Mouse (Mus musculus) liver, adult 2 months (tissue): ENCODE measurements around the gene Rbfox3. TPM values are rescaled to one million over a fixed set of nuclear protein-coding genes. Genes with fewer than 3 reads are reported as not detected.

Experiments used
- DNase-seq: peaks from one replicate; pipeline ENCODE4 v3.0.0-alpha.2; 2011; ENCODE audit warnings: low read depth, low spot score; ENCODE audit errors: extremely low read depth
- H3K27ac ChIP-seq: fragments of 200-500 bp; replicated peaks from 2 replicates; pipeline ENCODE4 v1.5.1; 2012; ENCODE audit warnings: low read depth, mild to moderate bottlenecking, control low read depth, inconsistent platforms, low read length; ENCODE audit not compliant: insufficient read depth
- H3K27me3 ChIP-seq: fragments of 200-500 bp; 2 replicates; pipeline ENCODE4 v1.6.1; 2012; ENCODE audit warnings: mild to moderate bottlenecking, moderate library complexity, low read length, inconsistent platforms; ENCODE audit not compliant: control insufficient read depth, insufficient read depth
- H3K36me3 ChIP-seq: fragments of 200-500 bp; 2 replicates; pipeline ENCODE4 v1.6.1; 2012; ENCODE audit warnings: low read length, inconsistent platforms; ENCODE audit not compliant: control insufficient read depth, insufficient read depth
- H3K4me1 ChIP-seq: fragments of 200-500 bp; 2 replicates; pipeline ENCODE4 v1.6.1; 2011; ENCODE audit warnings: low read length; ENCODE audit not compliant: control insufficient read depth, insufficient read depth
- H3K4me3 ChIP-seq: fragments of 200-500 bp; 2 replicates; pipeline ENCODE4 v1.5.1; 2011; ENCODE audit warnings: low read depth, mild to moderate bottlenecking, control low read depth, low read length, moderate library complexity; ENCODE audit not compliant: insufficient read depth
- H3K79me2 ChIP-seq: fragments of 200-500 bp; 2 replicates; pipeline ENCODE4 v1.6.1; 2012; ENCODE audit warnings: inconsistent platforms, mild to moderate bottlenecking, low read length, moderate library complexity; ENCODE audit not compliant: control insufficient read depth, insufficient read depth
- H3K9ac ChIP-seq: fragments of 200-500 bp; 2 replicates; pipeline ENCODE4 v1.6.1; 2012; ENCODE audit warnings: low read depth, mild to moderate bottlenecking, control low read depth, inconsistent platforms, low read length
- CTCF ChIP-seq: fragments of 200-500 bp; IDR thresholded peaks from 2 replicates; pipeline ENCODE4 v1.5.1; 2011; ENCODE audit warnings: low read depth, low read length, control low read depth
- POLR2A ChIP-seq: fragments of 200-500 bp; IDR thresholded peaks from 2 replicates; pipeline ENCODE4 v1.6.1; 2011; ENCODE audit warnings: low read length, control low read depth; ENCODE audit not compliant: insufficient read depth; ENCODE audit errors: extremely low read depth
- WGBS: fragments of 180-500 bp; shearing (Covaris S2); methylation state at CpG from one replicate; pipeline ENCODE4 v1.1.7; 2018; 5-methylcytosine and 5-hydroxymethylcytosine counted together
- polyA plus RNA-seq: library from polyadenylated mRNA; depleted of rRNA; stranded (reverse); fragments of >200 nt; gene quantifications from 2 replicates; pipeline ENCODE4 v1.2.3, GENCODE M21; 2012
- total RNA-seq: library from RNA; depleted of rRNA; stranded (reverse); fragments of >200 nt; gene quantifications from 2 replicates; pipeline ENCODE4 v1.2.3, GENCODE M21; 2014

The Rbfox3 gene
- total and polyA plus RNA-seq, 2 experiments: 0.28 to 0.44 TPM

- no peaks in the 10 kb centered on the region for H3K4me1 ChIP-seq
- H3K4me3 ChIP-seq: no peak overlapping the region
- H3K36me3 ChIP-seq: no peaks in the 10 kb centered on the region
- H3K9ac ChIP-seq: no peak overlapping the region
- H3K27ac ChIP-seq: no peak overlapping the region
- peaks cover 3% of the 10 kb centered on the region for H3K27me3 ChIP-seq
- DNase-seq: no peak
- WGBS: 19% methylated on average over 4 of the region's 4 CpGs
- TF ChIP-seq POLR2A (no peak), CTCF (no peak)
- H3K79me2 ChIP-seq: no peaks in the 10 kb centered on the region
Observed at GRCm38 (mm10) chr11:118545690-118546089, 365.7 kb downstream of the Rbfox3 start.

- H3K9ac ChIP-seq: no peak overlapping the region
- H3K4me3 ChIP-seq: no peak overlapping the region
- WGBS: 60% methylated on average over 6 of the region's 6 CpGs
- no peak for TF ChIP-seq CTCF
- TF ChIP-seq POLR2A: no peak
- H3K27me3 ChIP-seq: peaks cover 3% of the 10 kb centered on the region
- no peak for DNase-seq
- no peaks in the 10 kb centered on the region for H3K79me2 ChIP-seq
- H3K36me3 ChIP-seq: no peaks in the 10 kb centered on the region
- H3K4me1 ChIP-seq: no peaks in the 10 kb centered on the region
- H3K27ac ChIP-seq: no peak overlapping the region
Observed at GRCm38 (mm10) chr11:118544564-118544963, 366.8 kb downstream of the Rbfox3 start.

DNA sequence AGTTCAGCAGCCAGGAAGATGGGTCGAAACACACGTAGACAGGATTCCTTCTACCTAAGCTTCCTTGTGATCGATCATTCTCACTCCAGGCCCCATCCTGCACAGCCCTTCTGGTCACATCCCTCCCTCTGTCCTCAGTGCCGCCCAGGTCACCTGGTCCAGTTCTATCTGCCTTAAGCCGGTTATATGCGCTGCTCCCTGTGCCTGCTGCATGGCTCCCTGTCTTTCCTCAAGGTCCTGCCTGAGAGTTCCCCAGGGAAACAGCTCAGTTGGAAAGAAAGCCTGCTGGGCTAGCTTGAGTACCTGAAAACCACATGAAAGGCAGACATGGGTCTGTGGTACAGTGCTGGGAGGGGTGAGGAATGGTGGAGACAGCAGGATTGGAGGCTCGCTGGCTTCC, 368.5 kb downstream of the Rbfox3 start:
- 64% methylated on average over 7 of the region's 7 CpGs for WGBS
- Histone ChIP-seq H3K27ac (no peak overlapping the region), H3K4me3 (no peak overlapping the region), H3K27me3 (peaks cover 3% of the 10 kb centered on the region), H3K36me3 (no peaks in the 10 kb centered on the region), H3K4me1 (no peaks in the 10 kb centered on the region), H3K9ac (no peak overlapping the region), H3K79me2 (no peaks in the 10 kb centered on the region)
- TF ChIP-seq CTCF (no peak), POLR2A (no peak)
- no peak for DNase-seq

DNA sequence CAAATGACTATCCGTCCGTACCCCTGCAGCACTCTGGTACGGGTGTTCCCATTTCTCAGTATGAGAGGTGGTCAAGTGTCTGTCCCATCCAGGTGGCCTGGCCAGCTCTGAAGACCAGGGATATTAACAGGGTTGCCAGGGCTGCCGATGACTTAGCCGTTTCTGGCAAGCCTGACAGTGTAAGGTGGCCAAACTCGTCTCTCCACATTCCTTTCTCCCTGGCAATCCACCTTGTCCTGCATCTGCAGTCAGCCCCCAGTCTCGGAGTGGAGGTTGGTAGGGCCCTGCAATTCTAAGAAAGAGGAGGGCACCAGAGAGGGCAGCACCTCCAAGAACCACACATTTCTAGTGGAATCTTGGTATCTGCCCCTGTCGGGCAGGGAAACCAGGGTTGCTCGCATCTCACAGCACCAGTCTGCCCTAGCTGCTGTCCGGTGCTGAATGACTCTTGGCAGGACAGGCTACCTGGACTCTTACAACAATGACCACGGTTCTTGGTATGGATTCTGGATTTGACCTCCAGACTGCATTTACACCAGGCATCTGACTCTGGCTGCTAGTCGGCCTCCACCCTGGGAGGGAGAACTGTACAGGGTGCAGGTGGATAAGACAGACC, 370.9 kb downstream of the Rbfox3 start:
- Histone ChIP-seq H3K79me2 (no peaks in the 10 kb centered on the region), H3K4me1 (no peaks in the 10 kb centered on the region), H3K4me3 (no peak overlapping the region), H3K27ac (no peak overlapping the region), H3K9ac (no peak overlapping the region), H3K27me3 (peaks cover 3% of the 10 kb centered on the region), H3K36me3 (no peaks in the 10 kb centered on the region)
- TF ChIP-seq CTCF: no peak
- no peak for TF ChIP-seq POLR2A
- 30% methylated on average over 12 of the region's 12 CpGs for WGBS
- no peak for DNase-seq

- H3K27ac ChIP-seq: no peak overlapping the region
- no peaks in the 10 kb centered on the region for H3K4me1 ChIP-seq
- H3K27me3 ChIP-seq: no peaks in the 10 kb centered on the region
- no peak for DNase-seq
- H3K79me2 ChIP-seq: no peaks in the 10 kb centered on the region
- no peaks in the 10 kb centered on the region for H3K36me3 ChIP-seq
- TF ChIP-seq POLR2A: no peak
- TF ChIP-seq CTCF: no peak
- no peak overlapping the region for H3K9ac ChIP-seq
- no peak overlapping the region for H3K4me3 ChIP-seq
- 85% methylated on average over 11 of the region's 11 CpGs for WGBS
Observed at GRCm38 (mm10) chr11:118538008-118538407, 373.4 kb downstream of the Rbfox3 start.

DNA sequence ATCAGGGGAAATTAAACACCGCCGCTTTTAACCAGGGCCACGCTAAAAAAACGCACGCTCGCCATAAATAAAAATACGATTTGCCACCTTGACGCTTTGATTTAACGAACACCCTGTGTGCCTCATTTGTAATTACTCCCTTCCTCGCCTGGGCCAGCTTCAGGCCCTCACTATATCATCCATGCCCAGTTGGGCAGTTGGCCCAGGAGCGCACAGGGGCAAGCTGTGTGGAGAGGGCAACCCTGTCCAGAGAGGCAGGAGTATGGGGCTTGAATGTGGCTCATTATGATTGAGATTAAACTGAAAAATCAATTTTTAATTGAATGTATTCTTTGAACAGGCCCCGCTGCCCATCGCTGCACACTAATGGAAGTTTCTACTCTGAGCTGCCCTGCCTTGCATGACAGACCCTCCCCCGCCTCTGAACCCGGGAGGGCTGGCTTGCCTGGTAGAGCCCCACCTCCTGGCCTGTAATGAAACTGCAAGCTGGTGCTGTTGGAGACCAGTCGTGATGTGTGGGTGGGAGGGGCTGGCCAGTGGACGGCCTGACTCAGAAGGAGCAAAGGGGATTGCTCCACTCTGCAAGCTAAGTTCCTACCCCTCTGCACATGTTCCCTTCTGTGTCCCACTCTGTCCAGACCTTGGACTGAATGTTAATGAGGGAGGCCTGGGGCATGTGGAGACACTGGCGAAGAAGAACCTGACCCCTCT, 376.9 kb downstream of the Rbfox3 start:
- DNase-seq: no peak
- peak; percentile 36 for TF ChIP-seq CTCF
- no peak for TF ChIP-seq POLR2A
- Histone ChIP-seq H3K27me3 (no peaks in the 10 kb centered on the region), H3K36me3 (no peaks in the 10 kb centered on the region), H3K4me3 (no peak overlapping the region), H3K4me1 (no peaks in the 10 kb centered on the region), H3K27ac (no peak overlapping the region), H3K79me2 (no peaks in the 10 kb centered on the region), H3K9ac (no peak overlapping the region)
- WGBS: 44% methylated on average over 18 of the region's 18 CpGs
